Mouse (Mus musculus) liver, postnatal 0 days (tissue): ENCODE results near the gene Pgm5. TPM values are rescaled to one million over a fixed set of nuclear protein-coding genes. Genes with fewer than 3 reads are reported as not detected.
"Not testable (repeated sequence)": the region's sequence is repeated elsewhere in the genome, so short reads cannot be mapped to it uniquely, and the experiment has no call there.

Experiments
- ATAC-seq: fragments of 200-750 bp; cut with Nextera tagmentation; 2 replicates; pipeline ENCODE4 v1.8.0; 2017; ENCODE audit warnings: mild to moderate bottlenecking, moderate library complexity
- DNase-seq: peaks from one replicate; pipeline ENCODE4 v3.0.0-alpha.2; 2016
- H3K27ac ChIP-seq: fragments of 300-500 bp; sonication (generic); 2 replicates; pipeline ENCODE4 v1.5.1; 2014; ENCODE audit warnings: antibody characterized with exemption, moderate library complexity, mild to moderate bottlenecking, low read depth
- H3K27me3 ChIP-seq: fragments of 300-500 bp; sonication (generic); 2 replicates; pipeline ENCODE4 v1.6.1; 2014; ENCODE audit warnings: low read length, control low read depth, mixed read lengths; ENCODE audit not compliant: insufficient read depth
- H3K36me3 ChIP-seq: fragments of 300-500 bp; sonication (generic); replicated peaks from 2 replicates; pipeline ENCODE4 v1.6.1; 2014; ENCODE audit warnings: mild to moderate bottlenecking, control low read depth, low read length, moderate library complexity, mixed read lengths; ENCODE audit not compliant: insufficient read depth
- H3K4me1 ChIP-seq: fragments of 300-500 bp; sonication (generic); 2 replicates; pipeline ENCODE4 v1.6.1; 2014; ENCODE audit warnings: antibody characterized with exemption, mild to moderate bottlenecking, control low read depth; ENCODE audit not compliant: insufficient read depth
- H3K4me2 ChIP-seq: fragments of 300-500 bp; sonication (generic); 2 replicates; pipeline ENCODE4 v1.6.1; 2014; ENCODE audit warnings: low read depth, mild to moderate bottlenecking, low read length, moderate library complexity, mixed read lengths
- H3K4me3 ChIP-seq: fragments of 300-500 bp; sonication (generic); 2 replicates; pipeline ENCODE4 v1.5.1; 2014; ENCODE audit warnings: low read depth, low read length
- H3K9ac ChIP-seq: fragments of 300-500 bp; sonication (generic); replicated peaks from 2 replicates; pipeline ENCODE4 v1.6.1; 2014; ENCODE audit warnings: mild to moderate bottlenecking, moderate library complexity
- H3K9me3 ChIP-seq: fragments of 300-500 bp; sonication (generic); 2 replicates; pipeline ENCODE4 v1.6.1; 2016; ENCODE audit warnings: mild to moderate bottlenecking, control low read depth, low read length, mixed read lengths
- CTCF ChIP-seq: sonication (generic); IDR thresholded peaks from 2 replicates; pipeline ENCODE4 v1.5.1; 2016; ENCODE audit warnings: antibody characterized with exemption, low read depth
- EP300 ChIP-seq: IDR thresholded peaks from 2 replicates; pipeline ENCODE4 v1.6.1; 2016; ENCODE audit warnings: antibody characterized with exemption, low read depth, mild to moderate bottlenecking
- WGBS: fragments of 180-500 bp; shearing (Covaris S2); extraction: QIAGEN DNeasy Blood & Tissue Kit; methylation state at CpG from one replicate; pipeline ENCODE4 v1.1.7; 2014; ENCODE audit not compliant: insufficient replicate concordance; 5-methylcytosine and 5-hydroxymethylcytosine counted together
- polyA plus RNA-seq: library from polyadenylated mRNA; unstranded; fragments of >200 nt; fragmentation: Nextera tagmentation; extraction: Ambion mirVana; gene quantifications from 2 replicates; pipeline ENCODE4 v1.2.1, GENCODE M21; 2015

Pgm5 gene
- polyA plus RNA-seq, 1 experiment from 2014 or later, result 0.04 TPM

DNA sequence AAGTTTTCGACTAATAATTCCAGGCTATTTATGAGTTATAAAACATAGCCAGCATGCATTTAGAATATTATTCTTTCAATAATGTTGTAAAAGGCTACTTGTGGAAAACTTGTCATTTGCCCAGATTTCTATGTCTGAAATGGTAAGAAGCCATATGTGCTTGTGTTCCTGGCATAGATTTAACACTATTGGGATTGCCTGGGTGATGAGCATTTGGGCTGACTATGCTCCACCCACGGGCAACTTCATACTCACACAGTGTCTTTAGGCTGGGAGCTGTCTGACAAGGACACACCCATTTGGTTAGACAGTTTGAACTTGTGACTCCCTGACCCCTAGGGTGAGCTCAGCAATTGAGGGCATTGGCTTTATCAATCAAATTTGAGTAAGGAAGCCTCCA is 157.3 kb downstream of the Pgm5 start:
- H3K36me3 ChIP-seq, result no peaks in the 10 kb centered on the region
- no peaks in the 10 kb centered on the region for H3K9me3 ChIP-seq
- no peak overlapping the region for H3K4me3 ChIP-seq
- 63% methylated on average over 2 of the region's 2 CpGs for whole genome bisulfite sequencing
- no peak for DNase-seq
- no peaks in the 10 kb centered on the region for H3K4me1 ChIP-seq
- H3K9ac ChIP-seq, result no peak overlapping the region
- no peak for TF ChIP-seq CTCF
- TF ChIP-seq EP300, result no peak
- no peak overlapping the region for H3K4me2 ChIP-seq
- H3K27me3 ChIP-seq, result no peaks in the 10 kb centered on the region
- H3K27ac ChIP-seq, result no peak overlapping the region
- ATAC-seq, result no peak

DNA sequence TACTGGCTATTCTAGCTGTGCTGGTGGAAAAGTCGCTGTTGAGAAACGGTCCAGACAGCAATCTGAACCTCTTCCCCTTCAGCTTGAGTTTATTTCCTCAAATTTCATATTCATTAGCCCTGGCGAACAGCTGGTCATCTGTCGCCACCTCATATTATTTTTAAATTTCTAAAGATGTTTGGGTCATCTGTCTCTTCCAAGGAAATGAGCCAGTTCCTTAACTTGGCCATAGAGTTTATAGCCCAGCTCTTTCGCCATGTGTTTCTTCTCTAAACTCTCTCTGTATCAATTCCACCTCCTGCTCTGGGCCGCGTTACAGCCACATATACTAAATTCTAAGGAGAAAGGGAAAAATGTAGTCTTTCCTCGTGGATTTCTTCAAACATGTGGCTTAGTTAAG is 158.0 kb downstream of the Pgm5 start:
- Histone ChIP-seq H3K9ac (no peak overlapping the region), H3K4me1 (no peaks in the 10 kb centered on the region), H3K27ac (no peak overlapping the region), H3K36me3 (no peaks in the 10 kb centered on the region), H3K27me3 (no peaks in the 10 kb centered on the region), H3K4me2 (no peak overlapping the region), H3K4me3 (no peak overlapping the region), H3K9me3 (no peaks in the 10 kb centered on the region)
- ATAC-seq, result no peak
- DNase-seq, result no peak
- 54% methylated on average over 8 of the region's 8 CpGs for WGBS
- TF ChIP-seq CTCF (no peak), EP300 (no peak)

DNA sequence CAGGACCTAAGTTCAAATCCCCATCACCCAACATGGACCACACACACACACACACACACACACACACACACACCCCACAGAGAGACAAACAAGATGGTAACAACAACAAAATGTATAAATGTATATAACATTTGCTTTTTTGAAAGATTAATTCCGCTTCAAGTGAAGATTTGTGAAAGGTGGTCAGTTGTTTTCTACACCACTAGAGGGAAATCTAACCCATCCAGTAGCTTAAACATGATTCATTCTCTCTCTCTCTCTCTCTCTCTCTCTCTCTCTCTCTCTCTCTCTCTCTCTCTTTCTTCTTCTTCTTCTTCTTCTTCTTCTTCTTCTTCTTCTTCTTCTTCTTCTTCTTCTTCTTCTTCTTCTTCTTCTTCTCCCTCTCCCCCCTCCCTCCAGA is 158.5 kb downstream of the Pgm5 start:
- not testable (repeated sequence) for H3K4me1 ChIP-seq, H3K9me3 ChIP-seq, H3K9ac ChIP-seq, H3K27ac ChIP-seq, H3K27me3 ChIP-seq, DNase-seq, H3K4me2 ChIP-seq, H3K4me3 ChIP-seq, ATAC-seq, H3K36me3 ChIP-seq
- 62% methylated on average over 1 of the region's 1 CpGs for WGBS
- 0 out of 2 replicates have a peak, but pooled peaks have one; percentile 20 for TF ChIP-seq CTCF

DNA sequence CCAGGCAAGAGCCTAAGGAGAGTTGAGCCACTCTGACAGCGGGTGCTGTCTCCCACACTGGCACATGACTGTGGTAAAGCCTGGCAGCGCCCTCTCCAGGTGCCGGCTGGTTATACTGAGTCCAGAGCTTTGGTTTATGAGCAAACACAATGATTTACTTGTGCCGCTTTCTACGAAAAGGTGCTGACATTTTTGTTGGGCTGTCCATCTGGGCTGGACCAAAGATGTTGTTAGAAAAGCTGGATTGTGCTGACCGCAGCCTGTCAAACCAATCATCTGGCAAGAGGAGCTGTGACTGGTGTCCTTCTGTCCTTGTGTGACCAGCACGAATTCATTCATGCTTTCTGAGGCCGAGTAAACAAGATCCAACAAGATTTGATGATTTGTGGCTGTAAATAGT is 159.9 kb downstream of the Pgm5 start:
- Histone ChIP-seq H3K9ac (no peak overlapping the region), H3K4me2 (no peak overlapping the region), H3K36me3 (no peaks in the 10 kb centered on the region), H3K27ac (no peak overlapping the region), H3K4me1 (no peaks in the 10 kb centered on the region), H3K27me3 (no peaks in the 10 kb centered on the region), H3K4me3 (no peak overlapping the region), H3K9me3 (no peaks in the 10 kb centered on the region)
- no peak for DNase-seq
- TF ChIP-seq CTCF, result peak; percentile 29; the same call in 1 of the 2 replicates
- no peak for TF ChIP-seq EP300
- ATAC-seq, result no peak
- 65% methylated on average over 8 of the region's 8 CpGs for WGBS

- Histone ChIP-seq H3K4me2 (no peak overlapping the region), H3K27ac (no peak overlapping the region), H3K27me3 (no peaks in the 10 kb centered on the region), H3K9ac (no peak overlapping the region), H3K4me1 (no peaks in the 10 kb centered on the region), H3K9me3 (no peaks in the 10 kb centered on the region), H3K36me3 (no peaks in the 10 kb centered on the region), H3K4me3 (no peak overlapping the region)
- ATAC-seq (no peak), DNase-seq (no peak)
- no peak for TF ChIP-seq EP300
- 73% methylated on average over 5 of the region's 5 CpGs for WGBS
Measured at GRCm38 (mm10) chr19:24700664-24701063, 161.0 kb downstream of the Pgm5 start.

- ATAC-seq, result no peak
- Histone ChIP-seq H3K4me2 (no peak overlapping the region), H3K36me3 (no peaks in the 10 kb centered on the region), H3K27ac (no peak overlapping the region), H3K4me1 (no peaks in the 10 kb centered on the region), H3K27me3 (no peaks in the 10 kb centered on the region), H3K4me3 (no peak overlapping the region), H3K9me3 (no peaks in the 10 kb centered on the region), H3K9ac (no peak overlapping the region)
- TF ChIP-seq EP300, result no peak
- TF ChIP-seq CTCF, result peak; percentile 37
- DNase-seq, result no peak
Measured at GRCm38 (mm10) chr19:24699910-24700309, 161.7 kb downstream of the Pgm5 start.

DNA sequence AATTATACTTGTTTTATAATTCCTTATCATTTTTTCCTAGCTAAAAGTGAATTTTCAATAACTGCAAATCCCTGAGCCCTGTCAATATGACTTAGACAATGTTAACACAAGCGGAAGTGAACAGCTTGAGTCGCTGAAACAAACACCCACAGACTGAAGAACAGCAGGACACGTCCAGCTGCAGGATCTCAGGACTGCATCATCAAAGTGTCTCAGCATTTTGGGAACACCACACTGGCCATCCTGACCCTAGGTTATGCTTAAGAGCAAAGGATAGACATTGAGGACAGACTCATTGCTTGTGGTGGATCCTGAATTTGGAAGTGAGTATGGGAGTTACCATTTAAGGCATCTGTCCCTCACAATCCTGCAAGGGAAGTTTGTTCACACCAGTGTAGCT is 162.5 kb downstream of the Pgm5 start:
- H3K9me3 ChIP-seq, result no peaks in the 10 kb centered on the region
- H3K4me1 ChIP-seq, result no peaks in the 10 kb centered on the region
- no peak for ATAC-seq
- H3K36me3 ChIP-seq, result no peaks in the 10 kb centered on the region
- TF ChIP-seq EP300 (no peak), CTCF (no peak)
- 67% methylated on average over 3 of the region's 3 CpGs for WGBS
- H3K4me3 ChIP-seq, result no peak overlapping the region
- H3K27ac ChIP-seq, result no peak overlapping the region
- H3K4me2 ChIP-seq, result no peak overlapping the region
- H3K27me3 ChIP-seq, result no peaks in the 10 kb centered on the region
- H3K9ac ChIP-seq, result no peak overlapping the region
- no peak for DNase-seq
